Mouse (Mus musculus) testis, adult 2 months (tissue): ENCODE data around the gene Uvrag. TPM values are rescaled to one million over a fixed set of nuclear protein-coding genes. Genes with fewer than 3 reads are reported as not detected.

Experiments
- H3K27ac ChIP-seq: fragments of 200-500 bp; 2 replicates; pipeline ENCODE4 v1.5.1; 2012; ENCODE audit warnings: low read depth, low read length; ENCODE audit not compliant: control insufficient read depth, insufficient read depth
- H3K27me3 ChIP-seq: fragments of 200-500 bp; 2 replicates; pipeline ENCODE4 v1.6.1; 2012; ENCODE audit warnings: mild to moderate bottlenecking, low read length, moderate library complexity; ENCODE audit not compliant: control insufficient read depth, insufficient read depth
- H3K36me3 ChIP-seq: fragments of 200-500 bp; 2 replicates; pipeline ENCODE4 v1.6.1; 2012; ENCODE audit warnings: mild to moderate bottlenecking, low read length; ENCODE audit not compliant: control insufficient read depth, insufficient read depth
- H3K4me1 ChIP-seq: fragments of 200-500 bp; 2 replicates; pipeline ENCODE4 v1.6.1; 2012; ENCODE audit warnings: low read length; ENCODE audit not compliant: control insufficient read depth, insufficient read depth
- H3K4me3 ChIP-seq: fragments of 200-500 bp; 2 replicates; pipeline ENCODE4 v1.5.1; 2012; ENCODE audit warnings: low read depth, mild to moderate bottlenecking, low read length, moderate library complexity, mixed read lengths; ENCODE audit not compliant: control insufficient read depth
- CTCF ChIP-seq: fragments of 200-500 bp; IDR thresholded peaks from 2 replicates; pipeline ENCODE4 v1.5.1; 2012; ENCODE audit warnings: low read depth, mild to moderate bottlenecking, inconsistent platforms, low read length, moderate library complexity; ENCODE audit not compliant: control insufficient read depth, insufficient read depth, insufficient replicate concordance
- POLR2A ChIP-seq: fragments of 200-500 bp; IDR thresholded peaks from 2 replicates; pipeline ENCODE4 v1.6.1; 2012; ENCODE audit warnings: low read depth, mild to moderate bottlenecking, inconsistent platforms, low read length, moderate library complexity; ENCODE audit not compliant: control insufficient read depth
- polyA plus RNA-seq: library from polyadenylated mRNA; depleted of rRNA; stranded (reverse); fragments of >200 nt; gene quantifications from 2 replicates; pipeline ENCODE4 v1.2.3, GENCODE M21; 2012

Uvrag gene
- polyA plus RNA-seq, 1 experiment: 2.6 TPM

DNA sequence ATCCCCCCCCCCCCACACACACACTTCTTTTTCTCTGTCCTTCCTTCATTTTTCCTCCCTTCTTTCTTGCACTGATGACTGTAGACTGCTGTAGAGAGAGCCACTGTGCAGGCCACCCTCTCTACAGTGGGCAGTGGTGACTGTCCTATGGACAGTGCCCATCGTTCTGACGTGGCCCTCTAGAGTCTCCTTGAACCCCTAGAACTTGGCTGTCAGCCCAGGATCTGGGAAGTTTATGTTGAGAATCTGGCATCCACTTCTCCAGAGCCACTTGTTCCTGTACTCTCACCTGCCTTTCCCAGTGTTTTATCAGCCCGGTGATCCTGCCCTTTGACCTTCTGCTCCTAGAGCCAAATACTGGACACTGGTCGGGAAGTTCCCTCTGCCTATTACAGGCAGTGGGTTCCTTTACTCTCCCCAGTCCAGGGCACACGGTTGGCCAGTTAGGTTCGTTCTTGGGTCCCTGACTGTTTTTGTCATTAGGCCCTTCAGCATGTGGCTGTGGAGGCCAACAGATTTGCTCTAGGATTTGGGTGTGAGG lies 266.5 kb downstream of the Uvrag start:
- no peak overlapping the region for H3K4me3 ChIP-seq
- H3K36me3 ChIP-seq: no peaks in the 10 kb centered on the region
- no peak overlapping the region for H3K27ac ChIP-seq
- TF ChIP-seq POLR2A (no peak), CTCF (no peak)
- H3K4me1 ChIP-seq: peaks cover 6% of the 10 kb centered on the region
- H3K27me3 ChIP-seq: no peaks in the 10 kb centered on the region

DNA sequence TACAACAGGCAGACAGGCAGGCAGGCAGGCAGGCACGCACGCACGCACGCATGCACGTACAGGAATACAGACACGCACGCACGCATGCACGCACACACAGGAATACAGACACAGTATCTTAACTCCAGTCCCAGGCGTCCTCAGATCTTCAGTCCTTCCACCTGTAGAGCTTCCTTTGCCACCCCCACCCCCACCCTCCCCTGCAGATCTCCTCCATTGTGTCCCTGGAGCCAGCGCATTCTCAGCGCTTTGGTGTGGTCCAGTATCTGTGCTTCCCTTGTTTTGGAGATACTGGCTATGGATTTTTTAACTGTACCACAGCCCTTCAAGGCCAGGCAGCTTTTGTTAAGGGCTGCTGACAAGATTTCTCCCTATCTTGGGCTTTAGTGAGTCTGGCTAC lies 267.6 kb downstream of the Uvrag start:
- H3K4me3 ChIP-seq: no peak overlapping the region
- H3K27ac ChIP-seq: no peak overlapping the region
- no peaks in the 10 kb centered on the region for H3K27me3 ChIP-seq
- no peaks in the 10 kb centered on the region for H3K36me3 ChIP-seq
- H3K4me1 ChIP-seq: peaks cover 6% of the 10 kb centered on the region
- no peak for TF ChIP-seq CTCF
- TF ChIP-seq POLR2A: no peak

DNA sequence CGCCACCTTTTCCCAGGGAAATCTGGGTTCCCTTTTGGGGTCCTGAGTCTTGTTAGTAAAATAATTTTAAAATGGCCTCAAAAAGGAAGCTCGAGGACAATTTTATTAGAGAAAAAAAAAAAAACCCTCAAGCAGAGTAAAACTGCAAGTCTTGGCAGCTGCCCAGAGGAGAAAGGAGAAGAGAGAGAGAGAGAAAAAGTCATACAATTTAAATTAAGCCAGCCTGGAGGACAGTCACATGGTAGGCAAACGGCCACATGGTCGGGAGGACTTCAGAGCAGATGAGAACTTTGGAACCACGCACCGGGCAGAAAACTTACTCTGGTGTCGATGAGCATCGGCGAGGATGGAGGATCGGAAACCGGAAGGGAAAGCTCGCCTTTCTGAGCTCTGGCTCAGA lies 269.1 kb downstream of the Uvrag start:
- no peak overlapping the region; the same call in 1 of the 2 replicates for H3K4me3 ChIP-seq
- H3K27ac ChIP-seq: no peak overlapping the region
- no peak for TF ChIP-seq CTCF
- TF ChIP-seq POLR2A: no peak
- no peaks in the 10 kb centered on the region for H3K36me3 ChIP-seq
- peaks cover 6% of the 10 kb centered on the region for H3K4me1 ChIP-seq
- H3K27me3 ChIP-seq: no peaks in the 10 kb centered on the region

DNA sequence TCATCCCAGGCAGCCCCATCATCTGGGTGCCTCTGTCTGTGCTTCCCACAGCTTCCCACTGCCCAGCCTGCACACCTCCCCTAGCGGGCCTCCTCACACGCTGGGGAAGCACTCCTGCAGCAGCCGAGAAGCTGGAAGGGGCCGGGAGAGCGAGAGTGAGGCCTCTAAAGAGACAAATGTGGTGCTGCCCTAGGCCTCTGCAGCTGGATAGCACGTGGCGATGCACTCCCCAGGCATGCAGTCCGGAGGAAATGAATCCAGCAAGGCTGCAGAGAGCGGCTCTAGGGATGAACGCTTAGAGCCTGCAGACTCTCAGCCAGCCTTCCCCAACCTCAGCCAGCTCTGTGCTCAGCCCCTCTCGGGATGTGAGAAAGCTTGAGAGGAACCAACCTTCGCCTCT lies 270.1 kb downstream of the Uvrag start:
- no peaks in the 10 kb centered on the region for H3K27me3 ChIP-seq

DNA sequence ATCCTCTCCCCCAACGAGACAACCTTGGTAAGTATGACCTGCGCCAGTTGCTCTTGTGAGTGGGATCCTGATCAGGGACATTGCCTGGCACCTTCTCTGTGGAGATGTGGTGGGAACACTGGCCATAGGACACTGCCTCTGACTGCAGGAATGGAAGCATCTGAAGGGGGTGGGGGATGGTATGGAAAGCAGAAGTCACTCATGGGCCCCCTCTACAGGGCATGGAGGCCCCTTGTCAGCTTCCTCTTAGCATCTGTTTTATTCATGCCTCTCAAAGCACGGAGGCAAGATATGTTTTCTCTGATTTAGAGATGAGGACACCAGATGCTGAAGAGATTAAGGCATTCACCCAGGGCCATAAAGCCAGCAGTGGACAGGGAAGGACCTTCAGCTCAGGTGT lies 271.9 kb downstream of the Uvrag start:
- Histone ChIP-seq H3K4me1 (peaks cover 6% of the 10 kb centered on the region), H3K27ac (no peak overlapping the region), H3K4me3 (no peak overlapping the region), H3K27me3 (no peaks in the 10 kb centered on the region), H3K36me3 (no peaks in the 10 kb centered on the region)
- TF ChIP-seq CTCF: no peak
- TF ChIP-seq POLR2A: no peak

More for the DNA sequence above, 270.1 kb downstream of the Uvrag start:
- no peak overlapping the region for H3K4me3 ChIP-seq
- no peaks in the 10 kb centered on the region for H3K36me3 ChIP-seq
- no peak for TF ChIP-seq POLR2A
- no peak for TF ChIP-seq CTCF
- H3K27ac ChIP-seq: no peak overlapping the region
- H3K4me1 ChIP-seq: peaks cover 6% of the 10 kb centered on the region

DNA sequence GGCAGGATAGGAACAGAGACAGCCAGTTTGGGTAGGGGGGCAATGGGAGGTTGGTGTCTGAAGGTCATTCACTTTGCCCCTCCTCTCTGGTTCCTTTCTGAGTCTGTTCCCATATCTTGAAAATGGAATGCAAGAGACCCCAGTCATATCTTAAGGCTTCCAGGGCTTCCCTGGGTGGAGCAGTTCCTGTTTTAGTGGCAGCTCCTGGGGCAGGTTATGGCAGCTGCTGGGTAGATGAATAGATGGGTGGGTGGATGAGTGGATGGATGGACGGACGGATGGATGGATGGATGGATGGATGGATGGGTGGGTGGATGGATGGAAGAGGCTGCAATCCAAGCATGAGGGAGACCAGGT lies 273.2 kb downstream of the Uvrag start:
- no peak overlapping the region for H3K27ac ChIP-seq
- peaks cover 6% of the 10 kb centered on the region for H3K4me1 ChIP-seq
- no peak overlapping the region for H3K4me3 ChIP-seq
- TF ChIP-seq POLR2A: no peak
- TF ChIP-seq CTCF: no peak
- no peaks in the 10 kb centered on the region for H3K27me3 ChIP-seq
- H3K36me3 ChIP-seq: no peaks in the 10 kb centered on the region

DNA sequence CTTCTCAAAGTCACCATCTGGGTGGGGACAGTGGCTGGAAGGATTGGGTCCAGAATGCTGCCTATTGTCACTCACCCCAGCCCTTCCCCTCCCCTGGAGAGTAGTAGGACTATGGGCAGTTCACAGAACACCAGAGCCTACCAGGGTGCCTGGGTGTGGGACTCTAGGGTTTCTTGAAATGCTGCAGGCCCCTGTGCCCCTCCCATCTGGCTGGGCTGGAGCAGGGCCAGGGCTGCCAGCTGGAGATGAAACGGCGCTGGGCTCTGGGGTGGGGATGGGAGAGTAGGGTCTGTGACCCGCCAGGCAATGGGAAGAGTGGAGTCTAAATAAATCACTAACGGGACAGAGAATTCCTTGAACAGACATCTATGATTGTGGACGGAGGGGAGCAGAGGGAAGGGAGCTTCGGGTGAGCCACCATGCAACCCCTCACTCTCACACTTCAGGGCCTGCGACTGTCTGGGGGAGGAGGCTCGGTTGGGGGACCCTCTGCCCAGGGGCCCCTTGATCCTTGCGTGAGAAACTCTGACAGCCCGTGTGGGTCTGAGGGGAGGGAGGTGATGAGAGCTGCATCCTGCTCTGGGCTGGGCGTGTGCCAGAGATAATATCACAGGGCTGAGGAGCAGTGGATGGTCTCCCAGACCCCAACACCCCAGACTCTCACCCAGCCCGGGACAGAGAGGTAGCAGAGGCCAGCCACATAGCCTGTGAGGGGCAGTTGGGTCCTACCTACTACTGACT lies 273.7 kb downstream of the Uvrag start:
- Histone ChIP-seq H3K27me3 (no peaks in the 10 kb centered on the region), H3K27ac (no peak overlapping the region), H3K4me1 (peaks cover 2% of the 10 kb centered on the region), H3K36me3 (no peaks in the 10 kb centered on the region), H3K4me3 (no peak overlapping the region)
- TF ChIP-seq POLR2A: no peak
- no peak for TF ChIP-seq CTCF
